Mouse (Mus musculus) hindbrain, embryonic 13.5 days (tissue): ENCODE data around the gene Rgl1. TPM values are rescaled to one million over a fixed set of nuclear protein-coding genes. Genes with fewer than 3 reads are reported as not detected.

Experiments
- ATAC-seq: fragments of 200-750 bp; cut with Nextera tagmentation; 2 replicates; pipeline ENCODE4 v1.8.0; 2017; ENCODE audit warnings: moderate TSS enrichment; ENCODE audit not compliant: low FRiP score
- H3K27ac ChIP-seq: fragments of 300-500 bp; sonication (generic); 2 replicates; pipeline ENCODE4 v1.5.1; 2015; ENCODE audit warnings: inconsistent platforms, mild to moderate bottlenecking, moderate library complexity
- H3K27me3 ChIP-seq: fragments of 300-500 bp; sonication (generic); 2 replicates; pipeline ENCODE4 v1.6.1; 2015; ENCODE audit warnings: mild to moderate bottlenecking, inconsistent platforms
- H3K36me3 ChIP-seq: fragments of 300-500 bp; sonication (generic); 2 replicates; pipeline ENCODE4 v1.6.1; 2015; ENCODE audit warnings: mild to moderate bottlenecking, inconsistent platforms
- H3K4me1 ChIP-seq: fragments of 300-500 bp; sonication (generic); replicated peaks from 2 replicates; pipeline ENCODE4 v1.6.1; 2015; ENCODE audit warnings: inconsistent platforms
- H3K4me2 ChIP-seq: fragments of 300-500 bp; sonication (generic); 2 replicates; pipeline ENCODE4 v1.6.1; 2015; ENCODE audit warnings: inconsistent platforms, mild to moderate bottlenecking, moderate library complexity
- H3K4me3 ChIP-seq: fragments of 300-500 bp; sonication (generic); 2 replicates; pipeline ENCODE4 v1.5.1; 2015; ENCODE audit warnings: mild to moderate bottlenecking, inconsistent platforms
- H3K9ac ChIP-seq: fragments of 300-500 bp; sonication (generic); 2 replicates; pipeline ENCODE4 v1.6.1; 2015; ENCODE audit warnings: mild to moderate bottlenecking, inconsistent platforms
- H3K9me3 ChIP-seq: fragments of 300-500 bp; sonication (generic); 2 replicates; pipeline ENCODE4 v1.6.1; 2016; ENCODE audit warnings: inconsistent platforms
- WGBS: fragments of 180-500 bp; shearing (Covaris S2); methylation state at CpG from one replicate; pipeline ENCODE4 v1.1.7; 2015; 5-methylcytosine and 5-hydroxymethylcytosine counted together
- polyA plus RNA-seq: library from polyadenylated mRNA; unstranded; fragments of >200 nt; fragmentation: Nextera tagmentation; extraction: Ambion mirVana; gene quantifications from 2 replicates; pipeline ENCODE4 v1.2.1, GENCODE M21; 2015

Rgl1 gene
- polyA plus RNA-seq, 1 experiment from 2014 or later: 19.8 TPM

DNA sequence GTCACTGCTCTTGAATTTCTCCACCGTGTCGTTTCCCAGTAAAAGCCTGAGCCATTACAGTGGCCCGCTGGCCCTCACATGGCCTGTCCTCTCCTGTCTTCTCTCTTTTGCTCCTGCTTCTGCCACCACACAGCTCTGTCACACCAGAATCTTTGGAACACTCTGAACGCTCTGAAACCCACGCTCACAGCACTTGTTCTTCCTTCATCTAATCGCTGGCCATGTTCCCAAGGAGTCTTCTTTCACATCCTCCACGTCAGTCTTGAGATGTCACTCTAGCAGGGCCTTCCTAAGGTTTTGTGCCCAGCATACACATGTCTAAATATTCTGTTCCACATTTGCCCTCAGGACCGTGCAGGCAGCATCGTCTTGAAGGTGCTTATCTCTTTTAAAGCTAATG lies 4.9 kb upstream of the Rgl1 start:
- 91% methylated on average over 9 of the region's 9 CpGs for WGBS
- Histone ChIP-seq H3K4me3 (no peak overlapping the region), H3K4me1 (peaks cover 12% of the 10 kb centered on the region), H3K36me3 (peaks cover 61% of the 10 kb centered on the region), H3K27ac (no peak overlapping the region), H3K9ac (no peak overlapping the region), H3K4me2 (no peak overlapping the region), H3K27me3 (no peaks in the 10 kb centered on the region), H3K9me3 (no peaks in the 10 kb centered on the region)
- ATAC-seq: no peak

DNA sequence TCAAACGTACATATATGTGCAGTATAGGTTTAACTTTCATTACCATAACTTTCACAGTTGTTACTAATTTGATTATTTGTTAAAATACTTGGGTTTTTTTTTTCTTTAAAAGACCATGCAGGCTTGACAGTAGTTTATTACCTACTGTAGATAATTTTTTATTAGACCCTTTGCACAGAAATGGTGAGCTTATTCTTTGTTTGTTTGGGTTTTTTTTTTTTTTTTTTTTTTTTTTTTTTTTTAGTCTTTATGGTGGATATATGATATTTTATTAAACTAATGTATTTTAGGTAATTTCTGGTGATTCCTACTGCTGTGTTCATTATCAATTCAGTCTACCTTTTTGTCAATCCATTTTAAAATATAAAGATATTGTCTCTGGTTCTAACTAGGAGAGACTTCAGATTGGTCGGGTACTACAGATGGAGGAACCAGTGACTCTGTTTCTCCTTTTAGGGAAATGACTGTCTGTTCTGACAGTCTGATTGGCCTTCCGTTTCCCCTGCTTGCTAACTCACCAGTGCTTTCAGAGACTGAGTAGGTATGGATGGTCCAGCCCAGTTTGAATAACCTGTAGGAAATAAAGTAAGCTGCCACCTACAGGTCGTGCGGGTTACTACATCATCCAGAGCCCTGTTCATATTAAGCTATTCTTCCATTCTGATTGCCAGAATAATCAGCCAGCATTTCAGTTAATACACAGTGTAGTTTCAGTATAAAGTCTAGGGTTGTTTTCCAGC lies 1.8 kb upstream of the Rgl1 start:
- H3K4me3 ChIP-seq: peak overlapping the region; percentile 99
- H3K9me3 ChIP-seq: no peaks in the 10 kb centered on the region
- peaks cover 8% of the 10 kb centered on the region; the same call in 1 of the 2 replicates for H3K27me3 ChIP-seq
- no peak overlapping the region; the same call in 1 of the 2 replicates for H3K27ac ChIP-seq
- no peak for ATAC-seq
- H3K36me3 ChIP-seq: peaks cover 32% of the 10 kb centered on the region
- 4% methylated on average over 5 of the region's 5 CpGs for WGBS
- H3K9ac ChIP-seq: no peak overlapping the region
- peak overlapping the region; percentile 61 for H3K4me2 ChIP-seq
- H3K4me1 ChIP-seq: peaks cover 19% of the 10 kb centered on the region

DNA sequence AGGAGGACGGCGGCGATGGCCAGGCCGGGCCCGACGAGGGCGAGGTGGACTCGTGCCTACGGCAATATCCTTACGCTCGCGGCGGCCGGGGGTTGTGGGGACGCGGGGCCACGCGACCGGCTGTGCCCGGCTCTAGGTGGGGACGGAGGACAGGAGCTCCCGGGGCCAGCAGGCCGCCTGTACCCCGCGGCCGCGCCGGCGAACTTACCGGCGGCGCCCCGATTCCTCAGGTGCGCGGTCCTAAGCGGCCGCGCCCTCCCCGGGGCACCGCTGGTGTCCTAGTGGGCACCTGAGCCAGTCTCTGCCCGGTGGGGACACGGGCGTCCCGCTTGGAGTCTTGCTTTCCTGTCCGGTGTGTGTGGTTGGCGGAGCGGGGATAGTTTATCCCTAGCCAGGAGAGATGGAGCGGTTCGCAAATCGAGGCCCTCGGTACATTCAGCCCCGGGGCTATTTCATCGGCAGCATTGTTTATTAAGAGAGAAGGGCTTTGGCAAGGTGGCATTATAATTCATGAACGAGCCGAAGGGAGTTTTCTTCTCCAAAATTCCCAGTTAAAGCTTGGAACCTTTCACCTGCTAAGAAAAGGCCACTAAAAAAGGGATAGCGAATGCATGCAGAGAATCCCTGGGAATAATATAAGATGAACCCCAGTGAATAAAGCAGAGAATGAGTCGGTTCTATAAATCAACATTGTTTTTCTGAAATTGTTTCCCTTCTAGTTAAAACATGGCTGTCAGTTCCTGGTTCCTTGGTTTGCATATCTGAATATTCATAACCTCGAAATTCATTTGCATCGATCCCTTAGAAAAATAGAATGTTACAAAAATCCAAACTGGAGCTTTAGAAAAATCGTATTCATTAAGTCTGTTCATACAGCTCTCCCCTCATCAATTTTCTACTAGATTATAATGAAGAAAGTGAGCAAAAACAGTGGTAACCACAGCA lies 925 bp upstream of the Rgl1 start:
- peaks cover 8% of the 10 kb centered on the region; the same call in 1 of the 2 replicates for H3K27me3 ChIP-seq
- H3K9ac ChIP-seq: peak overlapping the region; percentile 98
- H3K9me3 ChIP-seq: no peaks in the 10 kb centered on the region
- H3K4me1 ChIP-seq: peaks cover 19% of the 10 kb centered on the region
- peak; percentile 74 for ATAC-seq
- under 1% methylated on average over 60 of the region's 60 CpGs for whole genome bisulfite sequencing
- H3K36me3 ChIP-seq: peaks cover 24% of the 10 kb centered on the region
- peak overlapping the region; percentile 99 for H3K4me3 ChIP-seq
- H3K4me2 ChIP-seq: peak overlapping the region; percentile 61
- peak overlapping the region; percentile 94 for H3K27ac ChIP-seq

DNA sequence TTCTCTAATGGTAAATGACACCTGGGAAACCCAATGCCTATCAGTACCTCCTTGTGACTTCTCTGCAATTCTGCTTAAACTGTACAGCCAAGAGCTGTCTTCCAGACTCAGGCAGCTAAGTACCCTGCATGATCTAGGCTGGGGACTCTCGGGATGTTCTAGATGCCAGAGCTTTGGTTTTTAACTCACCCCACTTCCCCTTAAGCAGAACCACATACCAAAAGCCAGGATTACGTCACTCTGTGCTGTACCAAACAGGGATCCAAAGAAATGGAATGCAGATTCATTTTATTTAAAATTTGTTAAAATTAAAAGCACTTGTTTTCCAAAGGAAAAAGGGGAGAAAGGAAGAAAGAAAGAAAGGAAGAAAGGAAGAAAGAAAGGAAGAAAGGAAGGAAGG lies 4.4 kb downstream of the Rgl1 start:
- no peak overlapping the region for H3K27ac ChIP-seq
- H3K9me3 ChIP-seq: no peaks in the 10 kb centered on the region
- no peak for ATAC-seq
- no peak overlapping the region for H3K4me2 ChIP-seq
- H3K4me1 ChIP-seq: peaks cover 7% of the 10 kb centered on the region
- WGBS: 86% methylated on average over 2 of the region's 2 CpGs
- H3K9ac ChIP-seq: no peak overlapping the region
- peaks cover 8% of the 10 kb centered on the region; the same call in 1 of the 2 replicates for H3K27me3 ChIP-seq
- no peaks in the 10 kb centered on the region for H3K36me3 ChIP-seq
- no peak overlapping the region for H3K4me3 ChIP-seq

DNA sequence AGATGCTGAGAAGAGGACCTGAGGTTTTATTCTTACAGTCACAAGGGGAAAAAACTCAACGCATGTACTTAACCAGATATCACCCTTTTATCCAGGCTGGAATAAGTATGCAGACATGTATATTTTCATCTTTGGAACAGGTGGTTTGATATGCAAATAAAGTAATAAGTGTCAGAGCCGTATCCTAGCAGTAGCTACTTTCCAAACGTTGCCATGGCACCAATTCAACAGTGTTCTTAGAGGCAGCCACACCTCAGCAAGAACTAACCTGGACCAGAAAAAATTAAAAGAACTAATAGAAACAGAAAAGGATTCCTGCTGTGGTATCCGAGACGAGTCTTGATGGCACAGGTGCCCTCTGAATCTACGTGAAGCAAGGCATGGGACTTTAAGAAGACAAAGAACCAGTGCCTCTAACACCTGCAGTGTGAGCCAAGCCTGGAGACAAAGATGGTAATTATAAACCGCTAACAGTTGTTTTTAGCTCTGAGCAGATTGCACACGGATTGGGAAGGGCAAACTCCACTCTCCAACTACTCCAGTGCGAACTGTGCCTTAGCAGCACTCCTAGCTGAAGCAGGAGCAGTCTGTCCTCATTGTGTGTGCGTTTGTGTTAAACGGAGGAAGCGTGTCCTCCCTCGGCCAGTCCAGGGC lies 15.7 kb downstream of the Rgl1 start, which contains the start of gene Apobec4:
Gene Apobec4, plus strand, starts transcription at position 240 of the 654 bp plus-strand sequence.
- no peak within 1 kb of the TSS for H3K4me2 ChIP-seq
- H3K36me3 ChIP-seq: no peaks in the 10 kb centered on the region
- H3K4me3 ChIP-seq: no peak within 1 kb of the TSS
- H3K9me3 ChIP-seq: no peaks in the 10 kb centered on the region
- no peaks in the 10 kb centered on the region for H3K27me3 ChIP-seq
- H3K9ac ChIP-seq: no peak within 1 kb of the TSS
- ATAC-seq: no peak
- 67% methylated on average over 13 of the region's 13 CpGs for WGBS
- H3K4me1 ChIP-seq: peaks cover 12% of the 10 kb centered on the region
- 0 out of 2 replicates have a peak within 1 kb of the TSS, but pooled peaks have one; percentile 8 for H3K27ac ChIP-seq

DNA sequence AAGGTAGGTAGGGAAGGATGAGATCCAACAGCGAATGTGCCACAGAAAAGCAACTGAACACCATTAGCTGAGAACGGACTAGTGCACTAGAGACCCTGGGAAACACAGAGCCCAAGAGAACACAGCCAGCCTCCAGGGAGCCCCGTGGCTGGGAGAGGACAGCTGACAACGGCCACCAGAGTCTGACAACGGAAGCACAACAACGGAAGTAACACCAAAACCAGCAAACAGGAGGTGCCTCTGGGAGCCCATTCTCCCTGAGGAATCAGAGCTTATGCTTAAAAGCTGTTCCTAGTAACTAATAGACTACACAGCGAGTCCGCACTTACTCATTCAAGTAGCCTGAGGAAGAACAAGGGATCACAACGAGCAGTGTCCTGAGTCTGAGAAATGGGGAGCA lies 16.9 kb downstream of the Rgl1 start:
- no peak overlapping the region for H3K4me2 ChIP-seq
- no peaks in the 10 kb centered on the region for H3K27me3 ChIP-seq
- no peak for ATAC-seq
- 80% methylated on average over 9 of the region's 9 CpGs for WGBS
- no peak overlapping the region for H3K9ac ChIP-seq
- H3K4me3 ChIP-seq: no peak overlapping the region
- H3K27ac ChIP-seq: no peak overlapping the region
- H3K4me1 ChIP-seq: peaks cover 12% of the 10 kb centered on the region
- H3K9me3 ChIP-seq: no peaks in the 10 kb centered on the region
- no peaks in the 10 kb centered on the region for H3K36me3 ChIP-seq

DNA sequence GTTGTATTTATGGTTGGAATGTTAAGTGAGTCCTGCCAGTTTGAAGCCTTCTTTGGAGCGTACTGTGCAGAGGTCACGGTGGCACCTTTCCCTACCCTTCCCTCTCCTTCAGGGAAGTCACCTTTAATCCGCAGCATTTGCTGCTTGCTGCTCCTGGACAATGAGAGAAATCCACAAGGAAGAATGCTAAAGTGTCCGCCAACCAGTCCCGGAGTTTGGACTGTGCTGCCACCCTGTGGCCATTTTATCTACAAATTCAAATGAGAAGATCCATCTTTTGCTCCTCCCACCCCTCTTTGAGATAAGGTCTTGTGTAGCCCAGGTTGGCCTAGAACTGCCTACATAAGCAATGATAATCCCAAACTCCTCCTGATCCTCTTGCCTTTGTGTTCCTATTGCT lies 19.7 kb downstream of the Rgl1 start:
- 0 out of 2 replicates have a peak overlapping the region, but pooled peaks have one; percentile 35 for H3K27ac ChIP-seq
- H3K9me3 ChIP-seq: no peaks in the 10 kb centered on the region
- WGBS: 5% methylated on average over 5 of the region's 5 CpGs
- H3K36me3 ChIP-seq: no peaks in the 10 kb centered on the region
- peaks cover 9% of the 10 kb centered on the region for H3K4me1 ChIP-seq
- ATAC-seq: peak; percentile 81; the same call in 1 of the 2 replicates
- H3K4me2 ChIP-seq: no peak overlapping the region
- H3K27me3 ChIP-seq: no peaks in the 10 kb centered on the region
- no peak overlapping the region for H3K9ac ChIP-seq
- H3K4me3 ChIP-seq: no peak overlapping the region

DNA sequence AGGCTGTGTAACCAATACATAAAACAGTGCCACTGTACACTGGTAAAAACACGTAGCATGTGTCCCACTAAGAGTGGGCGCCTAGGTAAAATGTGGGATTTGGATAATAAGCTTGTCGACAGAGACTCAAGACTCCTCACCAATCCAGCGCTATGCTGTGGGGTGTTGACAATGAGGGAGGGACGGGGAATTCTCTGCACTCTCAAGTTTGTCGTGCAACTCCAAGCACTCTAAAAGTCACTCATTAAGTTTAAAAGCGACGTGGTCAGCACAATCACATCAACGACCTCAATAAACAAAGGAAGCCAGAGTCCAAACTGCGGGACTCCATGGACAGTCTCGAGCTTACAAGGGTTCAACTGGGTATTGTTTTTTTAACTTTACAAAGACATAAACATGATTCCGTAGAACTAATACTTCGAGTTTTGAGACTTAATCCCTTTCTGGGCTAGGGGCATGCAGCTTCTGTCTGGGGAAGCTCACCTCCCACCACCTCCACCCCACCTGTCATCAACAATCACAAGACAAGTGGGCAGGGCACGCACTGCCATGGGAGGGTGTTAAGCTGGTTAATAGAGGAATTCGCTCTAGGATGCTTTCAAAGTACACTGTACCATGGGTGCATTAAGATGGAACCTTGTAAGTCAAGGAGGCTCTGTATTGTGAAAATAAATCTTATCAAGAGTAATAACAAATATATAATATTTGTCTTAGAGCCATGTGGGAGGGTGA lies 22.9 kb downstream of the Rgl1 start:
- Histone ChIP-seq H3K4me1 (no peaks in the 10 kb centered on the region), H3K9ac (no peak overlapping the region), H3K36me3 (no peaks in the 10 kb centered on the region), H3K4me2 (no peak overlapping the region), H3K27me3 (no peaks in the 10 kb centered on the region), H3K27ac (no peak overlapping the region), H3K4me3 (no peak overlapping the region), H3K9me3 (no peaks in the 10 kb centered on the region)
- 69% methylated on average over 15 of the region's 15 CpGs for WGBS
- no peak for ATAC-seq

DNA sequence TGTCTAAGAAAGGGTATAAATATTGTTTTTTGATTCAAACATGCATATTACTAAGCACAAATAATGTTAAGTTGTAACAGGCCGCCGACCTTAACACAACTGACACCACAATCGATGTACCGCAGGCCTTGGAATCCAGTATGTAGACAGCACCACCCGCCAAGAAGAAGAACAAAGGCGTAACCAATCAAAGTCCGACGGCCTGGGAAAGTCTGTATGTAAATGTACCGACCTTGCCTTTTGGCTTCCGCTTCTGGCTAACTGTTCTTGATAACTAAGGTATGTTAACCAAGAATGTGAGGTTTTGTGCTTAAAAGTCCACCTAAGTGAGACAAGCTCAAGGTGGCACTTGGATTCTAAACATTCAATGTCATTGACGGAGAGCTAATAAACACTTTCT lies 26.8 kb downstream of the Rgl1 start:
- Histone ChIP-seq H3K36me3 (no peaks in the 10 kb centered on the region), H3K27me3 (no peaks in the 10 kb centered on the region), H3K4me1 (no peaks in the 10 kb centered on the region), H3K4me2 (no peak overlapping the region), H3K9ac (no peak overlapping the region), H3K27ac (no peak overlapping the region), H3K9me3 (no peaks in the 10 kb centered on the region), H3K4me3 (no peak overlapping the region)
- no peak for ATAC-seq
- 70% methylated on average over 11 of the region's 11 CpGs for WGBS

DNA sequence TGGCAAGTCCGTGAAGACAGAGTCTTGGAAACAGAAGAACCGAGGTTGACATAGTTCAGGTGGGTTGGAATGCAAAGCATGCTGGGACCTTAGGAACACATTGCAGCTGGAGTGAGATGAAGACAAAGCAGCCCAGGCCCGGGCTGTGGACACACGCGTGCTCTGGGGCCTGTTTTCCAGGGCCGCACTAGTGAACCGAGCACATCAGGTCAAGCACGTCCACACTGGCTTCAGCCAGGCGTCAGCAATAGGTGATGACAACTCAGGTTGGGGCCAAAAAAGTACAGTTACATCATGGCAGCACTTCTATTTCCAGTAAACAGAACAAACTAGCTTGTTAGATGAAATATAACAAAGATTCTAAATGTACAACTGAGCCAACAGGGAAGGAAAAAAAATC lies 27.4 kb downstream of the Rgl1 start:
- Histone ChIP-seq H3K4me2 (no peak overlapping the region), H3K4me3 (no peak overlapping the region), H3K27me3 (no peaks in the 10 kb centered on the region), H3K36me3 (no peaks in the 10 kb centered on the region), H3K27ac (no peak overlapping the region), H3K9me3 (no peaks in the 10 kb centered on the region), H3K4me1 (no peaks in the 10 kb centered on the region), H3K9ac (no peak overlapping the region)
- WGBS: 94% methylated on average over 9 of the region's 9 CpGs
- no peak for ATAC-seq

DNA sequence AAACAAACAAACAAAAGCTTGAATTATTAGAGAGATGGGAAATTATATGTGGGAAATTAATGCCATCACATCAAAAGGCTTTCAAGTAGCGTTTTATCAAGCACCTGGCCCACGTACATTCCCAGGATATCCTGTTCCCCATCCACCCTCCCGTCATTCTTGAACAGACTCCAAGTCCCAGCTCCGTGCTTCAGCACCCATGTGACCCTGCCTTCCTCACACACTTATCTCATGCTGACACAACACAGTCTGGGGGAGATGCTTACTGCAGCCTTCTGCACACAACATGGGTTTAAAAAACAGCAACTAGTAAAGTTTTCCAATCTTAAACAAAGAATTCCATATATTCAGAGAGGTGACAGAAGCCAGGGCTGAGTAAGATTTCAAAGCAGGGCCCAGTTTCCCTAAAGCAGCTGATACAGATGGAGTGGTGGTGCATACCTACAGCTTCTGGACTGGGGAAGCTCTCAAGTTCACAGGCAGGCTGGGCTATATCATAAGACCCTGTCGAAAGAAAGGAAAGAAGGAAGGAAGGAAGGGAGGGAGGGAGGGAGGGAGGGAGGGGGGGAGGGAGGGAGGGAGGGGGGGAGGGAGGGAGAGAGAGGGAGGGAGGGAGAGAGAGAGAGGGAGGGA lies 38.4 kb downstream of the Rgl1 start:
- no peak overlapping the region for H3K4me2 ChIP-seq
- no peak overlapping the region for H3K4me3 ChIP-seq
- H3K27me3 ChIP-seq: 0 out of 2 replicates have a peak, but pooled peaks cover 4% of the 10 kb centered on the region
- H3K9ac ChIP-seq: no peak overlapping the region
- no peaks in the 10 kb centered on the region for H3K36me3 ChIP-seq
- WGBS: 71% methylated on average over 4 of the region's 5 CpGs
- H3K4me1 ChIP-seq: no peaks in the 10 kb centered on the region
- H3K27ac ChIP-seq: no peak overlapping the region
- H3K9me3 ChIP-seq: no peaks in the 10 kb centered on the region
- ATAC-seq: no peak
